Mouse (Mus musculus) CH12.LX (cell line): ENCODE measurements at regions not wholly inside any gene's neighbourhood (a gene's known extent, or its start where the extent isn't known, plus 50 kb on each side); places are given as distances from the start of the nearest gene placed in this dataset.

Experiments used
- DNase-seq: peaks from one replicate; pipeline ENCODE4 v3.0.0-alpha.2; 2013; ENCODE audit errors: extremely low read depth
- H3K27ac ChIP-seq: 2 replicates; pipeline ENCODE4 v1.5.1; 2012; ENCODE audit warnings: low read depth, mild to moderate bottlenecking, control low read depth, moderate library complexity; ENCODE audit not compliant: insufficient read depth
- H3K27me3 ChIP-seq: replicated peaks from 2 replicates; pipeline ENCODE3; 2012; ENCODE audit warnings: inconsistent platforms
- H3K36me3 ChIP-seq, 2 experiments: replicated peaks in 1 of 2; 2 replicates each; pipeline versions ENCODE3 to v1.6.1; 2012; ENCODE audit warnings: inconsistent platforms in 1 of 2, low read length in 1 of 2, mild to moderate bottlenecking in 1 of 2, mixed read lengths in 1 of 2, moderate library complexity in 1 of 2; ENCODE audit not compliant: control insufficient read depth in 1 of 2, insufficient read depth in 1 of 2
- H3K4me1 ChIP-seq, 2 experiments: 2 replicates each; pipeline ENCODE4 v1.6.1; 2012; ENCODE audit warnings: inconsistent platforms in 1 of 2, moderate library complexity in 1 of 2; ENCODE audit not compliant: insufficient read depth in 2 of 2, control insufficient read depth in 1 of 2
- H3K4me2 ChIP-seq: 2 replicates; pipeline ENCODE4 v1.6.1; 2012; ENCODE audit warnings: low read depth, mild to moderate bottlenecking, control low read depth; ENCODE audit not compliant: poor library complexity, insufficient read depth, severe bottlenecking
- H3K4me3 ChIP-seq, 3 experiments: fragments of 150-350 bp in 1 of 3; sonication (generic) in 1 of 3; replicated peaks in 1 of 3; 2 replicates each; pipeline versions ENCODE3 to v1.5.1; 2011 to 2012; ENCODE audit warnings: low read depth in 2 of 3, low read length in 2 of 3, mild to moderate bottlenecking in 2 of 3, moderate library complexity in 2 of 3, control low read depth in 1 of 3, improper control_type of control experiment in 1 of 3, inconsistent platforms in 1 of 3, mixed read lengths in 1 of 3; ENCODE audit not compliant: poor library complexity in 1 of 3
- H3K79me2 ChIP-seq: replicated peaks from 2 replicates; pipeline ENCODE4 v1.6.1; 2012; ENCODE audit warnings: mild to moderate bottlenecking, moderate library complexity; ENCODE audit not compliant: control insufficient read depth, poor library complexity, insufficient read depth, severe bottlenecking; ENCODE audit errors: extremely low read depth
- H3K9ac ChIP-seq: 2 replicates; pipeline ENCODE4 v1.6.1; 2012; ENCODE audit warnings: low read depth, mild to moderate bottlenecking, control low read depth, moderate library complexity; ENCODE audit not compliant: insufficient read depth
- H3K9me3 ChIP-seq: replicated peaks from 2 replicates; pipeline ENCODE3; 2012; ENCODE audit warnings: low read length, inconsistent platforms, mixed read lengths
- CHD2 ChIP-seq: IDR thresholded peaks from 2 replicates; pipeline ENCODE4 v1.6.1; 2011; ENCODE audit warnings: low read length, improper control_type of control experiment
- CTCF ChIP-seq, 2 experiments: IDR thresholded peaks in 1 of 2; conservative IDR thresholded peaks in 1 of 2; 2 replicates each; pipeline ENCODE4 v1.5.1; 2011 to 2012; ENCODE audit warnings: low read depth in 2 of 2, low read length in 2 of 2, improper control_type of control experiment in 1 of 2, inconsistent platforms in 1 of 2, mild to moderate bottlenecking in 1 of 2, moderate library complexity in 1 of 2
- E2F4 ChIP-seq: IDR thresholded peaks from 2 replicates; pipeline ENCODE4 v1.6.1; 2011; ENCODE audit warnings: low read depth, low read length, improper control_type of control experiment; ENCODE audit not compliant: insufficient replicate concordance
- EP300 ChIP-seq: IDR thresholded peaks from 2 replicates; pipeline ENCODE4 v1.6.1; 2011; ENCODE audit warnings: low read length, improper control_type of control experiment
- GABPA ChIP-seq: IDR thresholded peaks from 2 replicates; pipeline ENCODE4 v1.6.1; 2012; ENCODE audit warnings: low read depth, low read length, improper control_type of control experiment, inconsistent platforms; ENCODE audit not compliant: insufficient replicate concordance
- HCFC1 ChIP-seq: IDR thresholded peaks from 2 replicates; pipeline ENCODE4 v1.6.1; 2012; ENCODE audit warnings: low read depth, mild to moderate bottlenecking, inconsistent platforms, low read length, improper control_type of control experiment
- JUND ChIP-seq: conservative IDR thresholded peaks from 2 replicates; pipeline ENCODE4 v1.6.1; 2011; ENCODE audit warnings: low read depth, low read length, improper control_type of control experiment
- KAT2A ChIP-seq: IDR thresholded peaks from 2 replicates; pipeline ENCODE4 v1.6.1; 2012; ENCODE audit warnings: low read length, improper control_type of control experiment, inconsistent platforms; ENCODE audit not compliant: insufficient replicate concordance
- MAFK ChIP-seq: IDR thresholded peaks from 2 replicates; pipeline ENCODE4 v1.6.1; 2011; ENCODE audit warnings: low read length, improper control_type of control experiment; ENCODE audit not compliant: insufficient replicate concordance
- MAZ ChIP-seq: IDR thresholded peaks from 2 replicates; pipeline ENCODE4 v1.6.1; 2012; ENCODE audit warnings: low read depth, mild to moderate bottlenecking, inconsistent platforms, low read length, improper control_type of control experiment, moderate library complexity
- MYC ChIP-seq: IDR thresholded peaks from 2 replicates; pipeline ENCODE4 v1.6.1; 2011; ENCODE audit warnings: low read depth, mild to moderate bottlenecking, improper control_type of control experiment, low read length
- NELFE ChIP-seq: IDR thresholded peaks from 2 replicates; pipeline ENCODE4 v1.6.1; 2011; ENCODE audit warnings: low read depth, low read length, improper control_type of control experiment
- NRF1 ChIP-seq: IDR thresholded peaks from 2 replicates; pipeline ENCODE4 v1.6.1; 2014; ENCODE audit warnings: low read depth, mild to moderate bottlenecking, inconsistent platforms, low read length, improper control_type of control experiment, moderate library complexity
- POLR2A ChIP-seq: IDR thresholded peaks from 2 replicates; pipeline ENCODE4 v1.6.1; 2011; ENCODE audit warnings: low read depth, mild to moderate bottlenecking, improper control_type of control experiment, low read length
- TBP ChIP-seq: conservative IDR thresholded peaks from 2 replicates; pipeline ENCODE4 v1.6.1; 2011; ENCODE audit warnings: low read depth, low read length, improper control_type of control experiment
- UBTF ChIP-seq: IDR thresholded peaks from 2 replicates; pipeline ENCODE4 v1.6.1; 2012; ENCODE audit warnings: low read depth, mild to moderate bottlenecking, inconsistent platforms, low read length, improper control_type of control experiment, moderate library complexity
- USF1 ChIP-seq: IDR thresholded peaks from 2 replicates; pipeline ENCODE4 v1.6.1; 2014; ENCODE audit warnings: low read depth, mild to moderate bottlenecking, inconsistent platforms, low read length, improper control_type of control experiment
- ZKSCAN1 ChIP-seq: IDR thresholded peaks from 2 replicates; pipeline ENCODE4 v1.6.1; 2012; ENCODE audit warnings: low read depth, inconsistent platforms, low read length, improper control_type of control experiment, borderline replicate concordance
- ZMIZ1 ChIP-seq: IDR thresholded peaks from 2 replicates; pipeline ENCODE4 v1.6.1; 2012; ENCODE audit warnings: low read depth, mild to moderate bottlenecking, inconsistent platforms, low read length, improper control_type of control experiment
- dilution Hi-C: fragments of 300-500 bp; cut with MboI; formaldehyde crosslinking; loops from 2 replicates; pipeline ENCODE4 v1.14.3; 2020; ENCODE audit warnings: low sequenced_read_pairs; ENCODE audit not compliant: extremely low pct_unique_long_range_greater_than_20kb, extremely low pct_ligation_motif_present
- in situ Hi-C: fragments of 300-500 bp; cut with MboI; formaldehyde crosslinking; loops from 3 replicates; pipeline ENCODE4 v1.14.3; 2019; ENCODE audit warnings: low sequenced_read_pairs, low pct_ligation_motif_present, low pct_unique_long_range_greater_than_20kb, mixed read lengths

GRCm38 (mm10) chr10:95124476-95124875 lies 179.8 kb upstream of the Plxnc1 start:
- in situ Hi-C loops, result no loop called here
- Histone ChIP-seq H3K4me1 (0 out of 4 replicates have a peak, but pooled peaks cover 0 to 2% of the 10 kb centered on the region in 2 experiments), H3K36me3 (no peaks in the 10 kb centered on the region), H3K9ac (no peak overlapping the region), H3K4me3 (no peak overlapping the region), H3K27me3 (no peaks in the 10 kb centered on the region), H3K4me2 (no peak overlapping the region), H3K27ac (no peak overlapping the region), H3K79me2 (no peaks in the 10 kb centered on the region), H3K9me3 (no peaks in the 10 kb centered on the region)
- TF ChIP-seq NELFE (no peak), EP300 (no peak), CTCF (conservative IDR thresholded peaks at IDR 0.05 in 1 of 2, IDR thresholded peaks at IDR 0.05 in 1 of 2; ENCODE audit: low read depth in 2 of 2, low read length in 2 of 2) (no peak), MAFK (no peak), NRF1 (no peak), POLR2A (no peak), CHD2 (no peak)
- dilution Hi-C loops, result no loop called here
- no peak for DNase-seq

- no peaks in the 10 kb centered on the region for H3K27me3 ChIP-seq
- no peaks in the 10 kb centered on the region for H3K36me3 ChIP-seq
- no peak for DNase-seq
- TF ChIP-seq ZKSCAN1, result no peak
- no peak for TF ChIP-seq UBTF
- no peak for TF ChIP-seq KAT2A
- no peak for TF ChIP-seq MAFK
- TF ChIP-seq ZMIZ1, result no peak
- TF ChIP-seq MYC, result no peak
- no peak for TF ChIP-seq E2F4
- no peak for TF ChIP-seq JUND
- TF ChIP-seq TBP, result no peak
- TF ChIP-seq HCFC1, result no peak
- TF ChIP-seq CHD2, result no peak
- no peak for TF ChIP-seq MAZ
- TF ChIP-seq GABPA, result no peak
- TF ChIP-seq USF1, result no peak
- no peak for TF ChIP-seq POLR2A
- peaks cover 0 to 10% of the 10 kb centered on the region in 2 experiments; a peak in 2 of 4 replicates for H3K4me1 ChIP-seq
- H3K4me2 ChIP-seq, result no peak overlapping the region
- dilution Hi-C loops (no loop called here), in situ Hi-C loops (no loop called here)
- no peak overlapping the region for H3K4me3 ChIP-seq
- H3K27ac ChIP-seq, result no peak overlapping the region
- H3K79me2 ChIP-seq, result no peaks in the 10 kb centered on the region
- H3K9ac ChIP-seq, result no peak overlapping the region
- no peaks in the 10 kb centered on the region for H3K9me3 ChIP-seq
These were observed 175.4 kb upstream of the Plxnc1 start for GRCm38 (mm10) chr10:95120007-95120406.
